Mouse (Mus musculus): ENCODE measurements around the gene Scube1.

DNA sequence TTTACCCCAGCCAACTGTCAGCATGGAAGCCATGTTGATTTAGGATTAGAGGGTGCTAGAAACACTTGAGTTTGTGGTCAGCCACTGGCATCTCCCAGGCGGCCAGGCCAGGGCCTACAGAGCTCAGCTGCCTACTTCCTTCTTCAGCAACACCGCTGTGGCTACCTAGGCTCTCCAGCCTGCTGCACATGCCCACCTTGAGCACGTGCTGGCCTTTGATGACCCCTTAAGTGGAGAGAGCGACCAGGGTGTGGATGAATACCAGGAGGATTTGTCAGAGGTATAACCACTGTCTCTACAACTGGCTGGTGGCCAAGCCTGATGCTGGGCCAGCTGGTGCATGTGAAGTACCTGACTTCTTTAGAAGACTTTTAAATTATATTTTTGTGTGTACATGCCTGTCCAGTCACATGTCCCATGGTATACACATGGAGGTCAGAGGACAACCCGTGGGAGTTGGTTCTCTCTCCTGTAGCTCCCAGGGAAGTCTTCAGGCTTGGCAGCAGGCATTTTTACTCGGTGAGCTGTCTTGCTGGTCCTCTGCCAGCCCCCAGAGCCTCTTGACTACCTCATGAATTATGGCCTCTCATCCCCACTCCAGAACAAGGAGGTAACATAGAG lies 150.0 kb downstream of the Scube1 start:
- TF ChIP-seq USF1 (IDR thresholded peaks at IDR 0.05; ENCODE audit: low read depth, low read length) (no peak), CTCF (IDR thresholded peaks at IDR 0.05 in 2 of 3, conservative IDR thresholded peaks at IDR 0.05 in 1 of 3; ENCODE audit: control insufficient read depth in 1 of 3, insufficient read depth in 1 of 3, low read depth in 2 of 3, low read length in 3 of 3, poor library complexity in 1 of 3, severe bottlenecking in 1 of 3) (no peak), POLR2A (IDR thresholded peaks at IDR 0.05; ENCODE audit: control insufficient read depth in 1 of 2, insufficient read depth in 1 of 2, low read depth in 1 of 2, low read length in 2 of 2, poor library complexity in 1 of 2) (no peak), ZC3H11A (IDR thresholded peaks at IDR 0.05; ENCODE audit: low read depth, low read length) (no peak), EP300 (IDR thresholded peaks at IDR 0.05; ENCODE audit: low read depth in 1 of 2, low read length in 2 of 2) (no peak), USF2 (IDR thresholded peaks at IDR 0.05; ENCODE audit: borderline replicate concordance in 1 of 2, insufficient read depth in 1 of 2, low read depth in 1 of 2, low read length in 2 of 2) (no peak), GATA1 (IDR thresholded peaks at IDR 0.05; ENCODE audit: low read depth, low read length) (no peak), POLR2AphosphoS2 (IDR thresholded peaks at IDR 0.05; ENCODE audit: low read length) (no peak), MAFK (IDR thresholded peaks at IDR 0.05; ENCODE audit: borderline replicate concordance, low read depth, low read length) (no peak), MAX (IDR thresholded peaks at IDR 0.05; ENCODE audit: low read length) (no peak), UBTF (IDR thresholded peaks at IDR 0.05; ENCODE audit: borderline replicate concordance, insufficient read depth, low read depth, low read length) (no peak), ZKSCAN1 (IDR thresholded peaks at IDR 0.05; ENCODE audit: low read depth, low read length) (no peak), E2F4 (IDR thresholded peaks at IDR 0.05; ENCODE audit: borderline replicate concordance, low read depth, low read length) (no peak), RAD21 (IDR thresholded peaks at IDR 0.05; ENCODE audit: low read depth, low read length) (no peak)
